Mouse (Mus musculus): Measurements from ENCODE around the gene Itga9.

DNA sequence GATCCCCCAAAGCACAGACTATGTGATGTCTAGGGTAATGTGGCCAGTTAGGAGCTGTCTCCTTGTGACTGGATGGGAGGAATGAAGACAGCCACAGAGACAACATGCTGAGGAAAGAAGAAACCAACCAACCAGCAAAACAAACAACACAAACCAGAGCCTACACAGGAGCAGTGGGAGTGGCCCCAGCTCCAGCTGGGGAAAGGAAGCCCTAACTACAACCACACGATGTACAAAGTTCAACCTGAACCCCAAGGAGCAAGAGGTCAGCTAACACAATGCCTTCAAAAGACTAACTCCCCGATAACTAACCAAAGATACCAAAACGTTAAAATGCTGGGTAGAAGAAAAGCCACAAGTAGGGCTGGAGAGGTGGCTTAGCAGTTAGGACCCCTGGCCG is 19.4 kb upstream of the Itga9 start:
- TF ChIP-seq TCF12 (IDR thresholded peaks at IDR 0.05; ENCODE audit: insufficient read depth, poor library complexity, severe bottlenecking) (no peak), USF1 (IDR thresholded peaks at IDR 0.05; ENCODE audit: low read depth) (no peak), REST (IDR thresholded peaks at IDR 0.05; ENCODE audit: insufficient read depth, insufficient read length) (no peak), CEBPB (IDR thresholded peaks at IDR 0.05; ENCODE audit: insufficient read depth, poor library complexity, severe bottlenecking) (no peak), SRF (IDR thresholded peaks at IDR 0.05; ENCODE audit: control insufficient read depth, insufficient read length, low read depth) (no peak), E2F4 (IDR thresholded peaks at IDR 0.05; ENCODE audit: insufficient read depth) (no peak), POLR2A (IDR thresholded peaks at IDR 0.05; ENCODE audit: insufficient read length, low read depth) (no peak), POLR2AphosphoS2 (IDR thresholded peaks at IDR 0.05; ENCODE audit: insufficient read length, low read depth) (no peak), MYOD1 (IDR thresholded peaks at IDR 0.05; ENCODE audit: control insufficient read depth in 1 of 3, insufficient read length in 2 of 3, low read depth in 2 of 3) (no peak), TCF3 (IDR thresholded peaks at IDR 0.05; ENCODE audit: insufficient read length, low read depth) (no peak), MAX (IDR thresholded peaks at IDR 0.05; ENCODE audit: low read depth) (no peak), MYOG (IDR thresholded peaks at IDR 0.05; ENCODE audit: control insufficient read depth in 1 of 3, insufficient read depth in 1 of 3, insufficient read length in 2 of 3, low read depth in 2 of 3) (no peak)

Data from myocyte (in vitro differentiated cells).